Mouse (Mus musculus): ENCODE data around the gene Dgkb. TPM values are rescaled to one million over a fixed set of nuclear protein-coding genes. Genes with fewer than 3 reads are reported as not detected.

Gene Dgkb
- total RNA-seq, 2 experiments from 2014 or later = 0.79 to 1.1 TPM

DNA sequence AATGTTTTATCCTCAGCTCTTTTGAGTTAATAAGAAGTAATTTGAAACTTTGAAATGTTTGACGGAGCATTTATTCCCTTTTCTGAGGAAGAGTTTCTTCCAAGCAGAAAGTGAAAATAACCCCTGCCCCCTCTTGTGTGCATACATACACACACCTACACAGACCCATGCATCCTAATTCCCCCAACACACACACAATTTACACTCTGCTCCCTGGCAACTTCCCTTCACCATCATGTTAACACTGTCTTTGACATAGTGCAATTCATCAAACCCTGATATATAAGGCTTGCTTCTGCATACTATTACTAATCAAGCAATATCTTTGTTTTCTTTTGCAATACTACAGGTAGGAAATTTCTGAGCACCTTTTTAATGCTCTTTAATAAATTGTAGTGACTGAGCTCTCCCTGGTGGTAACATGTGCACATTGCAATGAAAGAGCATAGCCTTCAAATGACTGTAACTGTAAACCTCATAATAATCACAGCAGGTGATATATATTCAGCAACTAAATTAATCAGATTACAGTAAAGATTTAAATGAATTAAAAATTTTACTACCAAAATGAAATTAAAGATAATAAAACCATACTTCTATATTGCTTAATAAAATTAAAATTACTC is 297.6 kb downstream of the Dgkb start:
- peak; percentile 66 for TF ChIP-seq CTCF (IDR thresholded peaks at IDR 0.05)
- DNase-seq = no peak
- intact Hi-C loops (cut with DNase I) = loop anchor here (5.0 kb wide), 1 partner anchor 343 kb away; no protein-coding TSS in a partner anchor
- no peak overlapping the region for H3K4me3 ChIP-seq
- no peak overlapping the region for H3K27ac ChIP-seq

DNA sequence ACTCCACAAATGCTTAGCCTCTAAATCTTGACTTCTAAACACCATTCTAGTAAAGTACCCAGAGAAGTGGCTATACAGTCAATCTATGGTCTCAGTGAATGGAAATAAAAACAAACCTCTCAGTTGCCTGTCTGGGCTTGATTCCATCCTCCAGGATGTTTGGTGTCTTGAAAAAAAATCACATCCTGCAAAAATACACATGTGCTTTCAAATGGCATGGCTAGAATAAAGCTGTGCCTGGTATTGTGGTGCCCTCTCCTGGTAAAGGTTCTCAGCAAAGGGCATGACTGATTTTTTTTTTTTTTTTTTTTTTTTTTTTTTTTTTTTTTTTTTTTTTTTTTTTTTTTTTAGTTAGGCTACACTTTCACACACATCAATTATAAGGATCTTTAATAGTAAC is 306.0 kb downstream of the Dgkb start:
- Histone ChIP-seq H3K27ac (no peak overlapping the region), H3K4me3 (no peak overlapping the region)
- intact Hi-C loops (cut with DNase I) = no loop called here
- peak; percentile 38; the same call in 1 of the 2 replicates for TF ChIP-seq CTCF (IDR thresholded peaks at IDR 0.05)
- DNase-seq = no peak

DNA sequence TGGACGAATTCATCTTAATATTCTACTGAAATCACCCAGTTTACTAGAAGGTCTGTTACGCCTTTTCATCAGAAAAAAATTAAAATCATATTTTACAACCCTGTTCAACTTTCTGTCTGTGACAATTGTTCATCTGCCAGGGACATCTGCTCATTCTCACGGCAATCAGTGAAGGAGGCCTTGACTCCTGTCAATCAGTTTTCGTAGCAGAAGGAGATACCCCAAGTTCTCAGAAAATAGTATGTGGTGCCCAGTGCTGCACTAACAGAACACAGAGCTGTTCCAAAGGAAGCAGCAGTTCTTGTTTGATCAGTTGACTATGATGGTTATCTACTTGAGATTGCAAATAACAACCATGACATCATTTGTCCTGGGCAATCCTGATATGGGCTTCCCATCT is 307.8 kb downstream of the Dgkb start:
- DNase-seq = no peak
- no peak for TF ChIP-seq CTCF (IDR thresholded peaks at IDR 0.05)
- intact Hi-C loops (cut with DNase I) = no loop called here
- Histone ChIP-seq H3K4me3 (no peak overlapping the region), H3K27ac (no peak overlapping the region)

DNA sequence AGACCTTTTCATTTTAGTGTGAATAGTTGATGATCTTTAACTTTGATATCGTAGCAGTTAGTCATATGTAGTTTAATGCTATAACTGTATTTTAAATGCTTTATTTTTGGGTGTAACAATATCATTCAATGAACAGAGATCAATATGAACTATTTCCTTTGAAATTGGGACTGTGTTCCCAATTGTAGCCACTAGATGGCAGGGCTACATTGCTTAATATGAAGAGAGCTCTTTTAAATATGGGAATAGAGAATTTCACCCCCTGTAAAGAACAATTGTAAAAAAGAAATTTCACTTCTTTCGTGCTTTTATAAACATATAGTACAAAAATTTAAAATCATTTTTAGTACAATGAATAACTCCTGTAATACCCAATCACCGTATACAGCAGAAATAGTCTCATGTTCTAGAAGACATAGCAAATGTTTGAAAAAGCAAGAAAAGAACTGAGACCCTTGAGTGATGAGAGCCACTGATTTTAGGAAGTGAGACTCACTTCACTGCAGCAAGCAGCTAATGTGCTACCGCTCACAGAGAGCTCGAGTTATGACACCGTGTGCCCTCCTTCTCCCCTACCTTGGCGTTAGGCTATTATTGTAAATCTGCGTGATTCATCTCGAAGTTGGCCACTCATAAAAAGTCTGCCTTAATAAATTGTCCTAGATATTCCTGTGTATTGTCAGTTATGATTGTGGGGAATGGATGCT is 312.8 kb downstream of the Dgkb start:
- Histone ChIP-seq H3K4me3 (no peak overlapping the region), H3K27ac (no peak overlapping the region)
- intact Hi-C loops (cut with DNase I) = loop anchor here (5.0 kb wide), 1 partner anchor 1367 kb away; no protein-coding TSS in a partner anchor
- DNase-seq = no peak
- peak; percentile 77 for TF ChIP-seq CTCF (IDR thresholded peaks at IDR 0.05)

DNA sequence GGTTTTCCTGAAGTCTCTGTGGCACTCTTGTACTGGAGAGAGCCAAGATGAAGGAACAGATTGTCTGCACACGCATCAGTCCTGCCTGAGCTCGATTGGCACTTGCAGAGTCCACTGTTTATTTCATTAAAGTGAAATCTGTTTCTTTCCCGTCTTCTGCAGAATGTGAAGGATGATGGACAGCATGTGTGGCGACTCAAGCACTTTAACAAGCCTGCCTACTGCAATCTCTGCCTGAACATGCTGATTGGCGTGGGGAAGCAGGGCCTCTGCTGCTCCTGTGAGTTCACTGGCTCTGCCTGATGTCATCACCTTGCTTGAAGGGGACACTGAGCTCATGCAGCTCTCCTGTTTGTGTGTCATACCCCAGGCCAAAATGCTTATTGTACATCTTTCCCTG is 318.9 kb downstream of the Dgkb start:
- DNase-seq = no peak
- no peak for TF ChIP-seq CTCF (IDR thresholded peaks at IDR 0.05)
- Histone ChIP-seq H3K4me3 (no peak overlapping the region), H3K27ac (no peak overlapping the region)
- intact Hi-C loops (cut with DNase I) = no loop called here

DNA sequence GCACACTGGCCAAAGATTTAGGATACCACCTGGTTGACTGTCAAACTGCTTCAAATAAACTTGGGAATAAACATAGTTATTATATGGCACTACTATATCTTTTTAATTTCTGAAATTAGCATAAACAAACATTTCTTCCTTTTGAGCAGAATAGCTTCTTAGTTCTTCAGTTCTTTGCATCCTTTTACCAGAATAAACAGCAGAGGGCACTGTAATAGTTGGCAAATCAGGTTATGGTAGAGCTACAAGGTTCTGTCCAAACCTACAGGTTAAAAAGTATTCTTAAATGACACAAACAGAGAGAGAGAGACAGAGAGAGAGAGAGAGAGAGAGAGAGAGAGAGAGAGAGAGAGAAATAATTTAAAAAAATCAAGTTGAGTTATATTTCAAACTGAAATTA is 322.5 kb downstream of the Dgkb start:
- intact Hi-C loops (cut with DNase I) = no loop called here
- TF ChIP-seq CTCF (IDR thresholded peaks at IDR 0.05) = peak; percentile 19; the same call in 1 of the 2 replicates
- H3K27ac ChIP-seq = no peak overlapping the region
- no peak for DNase-seq
- no peak overlapping the region for H3K4me3 ChIP-seq

DNA sequence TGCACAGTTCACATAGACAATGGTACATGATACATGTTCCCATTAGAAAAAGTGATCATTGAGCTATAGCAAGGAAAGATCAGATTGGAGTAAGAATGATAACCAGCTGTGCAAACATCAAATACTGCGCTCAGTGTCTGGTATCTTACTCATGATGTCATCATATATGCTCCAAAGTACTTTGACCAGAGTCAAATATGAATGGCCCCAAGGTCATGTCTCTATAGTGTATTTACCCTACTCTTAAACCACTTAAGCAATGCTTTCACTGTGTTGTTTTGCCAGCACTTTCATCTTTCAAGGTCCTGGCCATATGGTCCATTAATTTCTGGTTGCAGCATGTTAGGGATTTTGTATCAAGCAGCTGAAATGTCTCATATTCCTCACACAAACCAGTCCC is 415.1 kb downstream of the Dgkb start:
- intact Hi-C loops (cut with DNase I) = no loop called here
- no peak overlapping the region for H3K4me3 ChIP-seq
- no peak overlapping the region for H3K27ac ChIP-seq
- no peak for DNase-seq
- no peak for TF ChIP-seq CTCF (IDR thresholded peaks at IDR 0.05)

DNA sequence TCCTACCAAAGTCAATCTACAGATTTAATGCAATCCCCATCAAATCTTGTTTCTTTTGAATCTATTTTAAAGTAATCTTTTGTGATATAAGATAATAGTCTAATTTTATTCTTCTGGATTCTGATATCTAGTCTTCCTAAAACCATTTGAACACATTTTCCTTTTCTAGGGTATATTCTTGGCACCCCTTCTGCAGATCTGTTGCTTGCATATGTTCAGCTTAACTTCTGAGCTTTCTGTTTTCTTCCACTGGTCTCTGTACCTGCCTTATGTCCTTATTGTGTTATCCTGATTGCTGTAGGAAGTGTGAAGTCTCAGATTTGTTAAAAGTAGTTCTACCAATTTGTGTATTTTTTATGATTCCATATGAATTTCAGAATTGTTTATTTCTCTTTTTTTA is 451.3 kb downstream of the Dgkb start:
- H3K27ac ChIP-seq = no peak overlapping the region
- no peak for TF ChIP-seq CTCF (IDR thresholded peaks at IDR 0.05)
- DNase-seq = no peak
- no peak overlapping the region for H3K4me3 ChIP-seq
- intact Hi-C loops (cut with DNase I) = no loop called here

DNA sequence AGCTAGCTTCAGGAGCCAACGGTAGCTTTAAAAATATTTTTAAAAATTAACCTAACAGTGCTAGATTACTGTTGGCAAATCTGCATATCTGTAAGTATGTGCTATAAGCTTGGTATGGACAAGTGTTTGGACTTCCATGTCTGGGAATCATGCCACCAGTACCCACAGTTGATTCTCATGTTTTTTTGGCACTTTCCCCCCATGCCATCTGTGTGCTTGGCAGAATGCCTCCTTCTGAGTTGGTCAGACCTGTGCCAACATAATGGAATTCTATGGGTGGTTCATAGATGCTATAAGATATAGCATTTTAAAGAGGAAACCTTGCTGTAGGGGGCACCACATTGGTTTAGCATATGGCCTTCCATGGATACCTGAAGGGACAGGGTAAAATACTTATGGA is 484.0 kb downstream of the Dgkb start:
- Histone ChIP-seq H3K27ac (no peak overlapping the region), H3K4me3 (no peak overlapping the region)
- no peak for DNase-seq
- intact Hi-C loops (cut with DNase I) = no loop called here
- no peak for TF ChIP-seq CTCF (IDR thresholded peaks at IDR 0.05)

DNA sequence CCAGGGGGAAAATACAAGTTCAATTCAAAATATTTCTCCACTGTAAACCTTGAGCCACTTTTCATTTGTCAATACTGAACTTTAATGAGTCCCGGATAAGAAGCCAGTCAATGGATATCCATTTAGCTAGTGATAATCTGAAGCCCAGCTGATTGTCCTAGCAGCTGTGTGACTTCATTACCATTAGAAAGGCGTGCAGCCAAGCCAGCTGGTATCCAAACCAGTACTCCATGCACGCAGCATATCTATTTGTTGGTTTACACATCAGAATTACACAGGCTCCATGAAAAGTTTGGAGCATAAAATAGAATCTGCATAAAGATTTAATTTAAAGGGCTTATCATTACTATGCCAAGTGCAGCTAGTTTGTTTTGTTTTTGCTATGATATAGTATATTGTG is 486.3 kb downstream of the Dgkb start:
- no peak for TF ChIP-seq CTCF (IDR thresholded peaks at IDR 0.05)
- no peak for DNase-seq
- intact Hi-C loops (cut with DNase I) = no loop called here
- H3K27ac ChIP-seq = no peak overlapping the region
- no peak overlapping the region for H3K4me3 ChIP-seq

DNA sequence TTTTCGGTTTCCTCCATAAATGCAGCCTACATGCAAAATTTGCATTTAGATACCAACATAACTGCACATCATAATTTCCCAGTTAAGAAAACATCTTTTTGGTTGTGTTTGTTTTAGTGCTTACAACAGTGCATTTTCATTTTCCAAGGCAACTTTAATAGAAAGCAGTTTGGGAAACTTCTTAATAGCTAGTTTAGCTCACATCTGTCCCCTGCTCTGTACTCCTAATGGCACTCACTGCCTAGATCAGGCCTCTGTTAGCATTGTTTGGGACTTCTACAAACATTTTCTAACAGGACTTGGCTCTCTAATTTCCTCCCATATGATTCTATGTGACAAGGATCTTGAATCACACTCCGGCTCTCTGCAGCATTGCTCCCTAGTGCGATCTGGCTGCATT is 486.7 kb downstream of the Dgkb start:
- no peak for TF ChIP-seq CTCF (IDR thresholded peaks at IDR 0.05)
- intact Hi-C loops (cut with DNase I) = no loop called here

DNA sequence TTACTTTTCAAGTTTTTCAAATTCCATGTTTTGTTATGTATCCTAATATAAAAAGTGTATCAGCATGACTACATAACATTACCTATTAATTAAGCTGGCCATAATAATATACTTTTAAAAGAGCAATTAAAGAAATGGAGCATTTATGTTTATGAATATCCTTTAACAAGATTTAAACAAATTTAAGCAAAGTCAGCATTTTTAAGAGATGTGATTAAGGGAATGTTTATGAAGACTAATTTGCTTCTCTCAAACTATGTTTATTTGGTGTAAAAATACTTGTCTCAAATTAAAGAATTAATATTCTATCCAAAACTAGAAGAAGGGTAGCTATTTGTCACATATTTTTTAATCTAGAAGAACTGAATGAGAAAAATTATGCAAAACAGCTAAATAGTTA is 492.4 kb downstream of the Dgkb start:
- no peak overlapping the region for H3K27ac ChIP-seq
- intact Hi-C loops (cut with DNase I) = no loop called here
- TF ChIP-seq CTCF (IDR thresholded peaks at IDR 0.05) = no peak

More for the DNA sequence above, 486.7 kb downstream of the Dgkb start:
- no peak overlapping the region for H3K4me3 ChIP-seq
- no peak for DNase-seq
- H3K27ac ChIP-seq = no peak overlapping the region

DNA sequence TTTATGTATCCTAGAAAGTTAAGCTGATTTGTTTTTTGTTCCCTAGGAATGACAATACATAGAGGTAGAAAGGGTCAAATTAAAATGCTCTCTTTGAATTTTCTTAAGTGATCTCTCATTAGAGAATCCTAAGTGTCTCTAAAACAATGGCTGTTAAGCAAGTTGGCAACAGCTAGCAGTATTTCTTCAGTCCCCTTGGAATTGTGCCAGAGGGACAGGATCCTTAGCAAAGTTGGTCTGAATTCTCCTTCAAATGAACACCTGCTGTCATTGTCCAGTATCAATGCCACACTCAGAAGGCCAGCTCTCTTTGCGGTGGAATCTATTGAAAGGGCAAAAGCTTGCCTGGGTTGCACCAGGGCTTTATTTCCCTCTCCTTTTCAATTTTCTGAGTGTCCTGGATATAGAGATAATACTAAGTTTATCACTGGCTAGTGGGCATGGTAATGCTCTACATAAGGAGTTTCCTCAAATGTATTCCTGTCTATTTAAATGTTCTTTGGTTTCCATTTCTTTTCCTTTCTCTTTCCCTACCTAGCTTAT is 510.3 kb downstream of the Dgkb start:
- no peak overlapping the region for H3K4me3 ChIP-seq
- TF ChIP-seq CTCF (IDR thresholded peaks at IDR 0.05) = no peak
- H3K27ac ChIP-seq = no peak overlapping the region
- intact Hi-C loops (cut with DNase I) = no loop called here
- DNase-seq = no peak

More for the DNA sequence above, 492.4 kb downstream of the Dgkb start:
- H3K4me3 ChIP-seq = no peak overlapping the region
- no peak for DNase-seq

All from gastrocnemius, adult 2 months (tissue).